Mouse (Mus musculus): ENCODE data around the gene Enox2.
"Not testable (repeated sequence)": the region's sequence is repeated elsewhere in the genome, so short reads cannot be mapped to it uniquely, and the experiment has no call there.

The Enox2 gene

DNA sequence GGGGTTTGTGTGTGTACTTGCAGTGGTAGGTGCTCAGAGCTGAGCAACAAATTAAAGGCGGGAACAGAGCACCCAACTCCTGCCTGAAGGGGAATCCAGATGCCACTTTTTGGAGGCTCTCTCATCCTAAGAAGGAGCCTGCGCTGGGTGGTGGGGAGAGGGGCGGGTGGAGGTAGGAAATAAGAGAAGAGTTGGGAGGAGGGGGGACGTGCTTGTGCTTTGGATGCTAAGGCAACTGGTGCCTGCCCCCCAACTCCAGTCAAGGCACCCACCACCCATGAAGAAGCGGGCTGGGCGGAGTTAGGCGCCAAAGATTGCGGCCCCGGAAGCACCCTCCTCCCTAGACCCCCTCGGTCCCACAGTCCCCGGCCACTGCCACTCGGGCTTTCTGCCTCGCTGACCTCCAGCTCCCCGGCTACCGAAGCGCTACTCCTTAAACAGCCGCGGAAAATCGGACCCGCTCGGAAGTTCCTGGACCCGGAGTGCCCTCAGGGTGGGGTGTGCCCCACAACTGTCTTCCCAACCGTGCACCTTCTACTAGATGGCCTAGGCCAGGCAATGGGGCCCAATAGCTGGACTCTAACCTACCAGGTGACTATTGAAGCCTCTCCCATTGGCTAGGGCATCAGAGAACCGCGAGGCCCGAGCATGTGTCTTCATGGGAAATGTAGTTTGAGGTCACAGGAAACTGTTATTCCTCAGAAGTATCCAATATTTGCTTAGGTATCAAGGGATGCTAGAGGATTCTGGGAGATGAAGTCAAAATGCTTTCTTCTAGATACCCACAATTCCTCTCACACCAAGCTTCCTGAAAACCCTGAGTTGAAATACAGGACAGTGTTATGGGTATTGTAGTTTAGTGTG is at the start of gene Enox2:
Gene Enox2, minus strand, starts transcription at position 560 of the 864 bp plus-strand sequence.
- peak; percentile 93 for DNase-seq

DNA sequence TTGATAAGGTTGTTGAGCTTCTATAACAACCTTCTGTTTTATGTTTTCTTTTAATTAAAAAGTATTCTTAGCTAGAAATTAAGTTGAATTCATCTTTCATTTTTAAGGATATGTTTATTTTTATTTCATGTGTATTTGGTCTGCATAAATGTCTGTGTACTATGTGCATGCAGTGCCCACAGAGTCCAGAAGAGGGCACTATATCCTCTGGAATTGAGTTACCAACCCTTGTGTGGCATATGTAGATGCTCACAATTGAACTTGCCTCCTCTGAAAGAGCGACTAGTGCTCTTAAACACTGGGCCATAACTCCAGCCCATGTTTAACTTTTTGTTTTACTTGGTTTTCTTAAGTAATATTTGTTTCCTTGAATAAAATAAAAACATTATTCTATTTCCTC is 21.4 kb upstream of the Enox2 start:
- DNase-seq, result no peak

DNA sequence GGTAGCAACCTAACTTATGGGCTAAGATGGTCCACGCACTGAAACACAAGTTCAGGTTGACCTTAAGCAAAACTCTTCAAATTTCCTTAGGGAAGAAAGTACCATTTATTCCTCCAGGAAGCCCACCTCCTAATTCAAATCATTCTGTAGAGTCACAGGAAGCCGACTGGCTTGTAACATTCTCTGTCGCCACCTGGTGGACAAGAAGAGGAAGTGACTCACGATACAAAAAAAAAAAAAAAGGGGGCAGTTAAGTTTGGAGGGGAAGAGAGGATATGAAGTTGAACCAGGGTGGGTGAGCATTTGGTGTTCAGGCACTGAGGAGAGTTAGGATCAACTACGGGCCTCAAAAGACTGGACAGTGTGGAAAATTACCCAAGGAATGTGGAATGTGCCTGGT is 18.6 kb upstream of the Enox2 start:
- no peak for DNase-seq

GRCm38 (mm10) chrX:49279918-49280586 is 8.0 kb downstream of the Enox2 start:
- no peak for DNase-seq

DNA sequence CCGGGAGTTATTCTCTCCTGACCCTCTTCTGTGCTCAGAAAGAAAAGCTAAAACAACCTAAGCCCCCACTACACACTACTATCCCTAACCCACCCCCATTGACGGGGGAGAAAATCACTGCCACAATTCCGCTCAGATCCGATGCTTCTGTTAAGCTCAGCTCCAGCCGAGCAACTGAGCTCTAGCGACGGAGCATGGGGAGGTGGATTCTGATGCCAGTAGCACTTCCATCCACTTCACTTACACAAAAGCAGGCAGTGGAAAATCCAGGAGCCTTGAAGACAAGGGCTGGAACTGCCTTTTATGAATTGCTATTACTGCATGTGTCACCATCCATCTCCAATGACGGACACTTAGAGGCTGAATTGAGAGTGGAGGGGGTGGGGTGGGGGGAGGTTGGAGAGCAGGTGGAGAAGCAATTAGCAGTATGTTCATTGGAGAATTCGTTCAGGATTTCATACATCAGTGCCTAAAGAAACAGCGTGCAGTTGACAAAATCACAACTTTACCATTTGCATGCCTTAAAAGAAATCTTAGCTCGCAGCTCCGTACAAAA is 14.5 kb downstream of the Enox2 start:
- DNase-seq, result no peak

DNA sequence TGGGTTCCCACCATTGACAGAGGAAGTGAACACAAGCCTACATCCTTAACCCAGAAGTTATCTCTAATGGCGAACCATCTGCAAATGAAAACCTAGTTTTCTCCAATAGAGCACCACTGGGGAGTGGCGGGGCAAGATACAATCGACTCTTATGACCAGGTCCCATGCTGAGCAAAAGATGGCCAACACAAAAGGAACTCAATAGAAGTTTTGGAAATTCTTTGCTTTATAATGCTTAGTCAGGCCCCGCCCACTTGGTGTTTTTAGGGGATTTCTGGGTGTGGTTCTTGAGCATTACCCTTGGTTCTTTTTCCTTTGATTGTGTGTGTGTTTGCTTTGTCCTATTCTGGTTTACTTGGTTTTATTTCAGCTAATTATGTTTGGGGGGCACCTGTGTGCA is 37.2 kb downstream of the Enox2 start:
- DNase-seq, result no peak

GRCm38 (mm10) chrX:49225792-49226426 is 62.1 kb downstream of the Enox2 start:
- no peak for DNase-seq

DNA sequence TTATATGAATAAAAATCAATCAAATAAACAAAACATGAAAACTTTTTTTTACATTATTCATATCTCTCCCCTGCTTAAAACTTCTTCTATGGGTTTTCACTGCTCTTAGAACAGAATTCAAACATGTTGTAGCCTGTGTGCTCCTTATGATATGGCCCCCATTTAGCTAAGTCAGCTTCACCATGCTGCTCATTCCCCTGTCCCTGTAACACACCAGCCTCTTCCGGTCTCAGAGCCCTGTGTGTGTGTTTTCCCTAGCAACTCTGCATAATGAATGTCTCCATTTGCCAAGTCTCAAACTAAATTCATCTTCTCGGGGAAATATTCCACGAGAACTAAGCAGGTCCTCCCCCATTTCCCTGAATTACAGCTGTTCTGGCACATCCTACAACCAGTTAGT is 71.6 kb downstream of the Enox2 start:
- DNase-seq, result no peak

DNA sequence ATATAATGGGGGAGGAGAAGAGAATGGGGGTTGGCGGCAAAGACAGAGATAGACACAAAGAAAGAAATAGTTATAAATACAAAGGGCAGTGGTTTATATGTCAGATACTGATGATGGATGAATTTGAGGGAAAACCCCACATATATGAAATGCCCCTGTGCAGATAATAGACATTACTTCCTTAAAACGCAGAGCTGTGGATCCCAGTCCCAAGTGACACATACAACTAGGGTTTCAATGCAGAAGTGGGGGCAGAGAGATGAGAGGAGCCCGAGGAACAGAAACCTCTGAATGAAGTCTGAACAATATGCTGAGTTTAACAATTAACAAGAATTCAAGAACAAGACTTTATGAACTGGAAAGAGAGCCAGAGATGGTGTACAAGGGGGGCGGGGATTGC is 91.7 kb downstream of the Enox2 start:
- no peak for DNase-seq

- DNase-seq, result no peak
Measured at GRCm38 (mm10) chrX:49181136-49181535, 106.9 kb downstream of the Enox2 start.

GRCm38 (mm10) chrX:49178670-49179069 is 109.4 kb downstream of the Enox2 start:
- no peak for DNase-seq

- DNase-seq, result no peak
Measured at GRCm38 (mm10) chrX:49154280-49154679, 133.8 kb downstream of the Enox2 start.

DNA sequence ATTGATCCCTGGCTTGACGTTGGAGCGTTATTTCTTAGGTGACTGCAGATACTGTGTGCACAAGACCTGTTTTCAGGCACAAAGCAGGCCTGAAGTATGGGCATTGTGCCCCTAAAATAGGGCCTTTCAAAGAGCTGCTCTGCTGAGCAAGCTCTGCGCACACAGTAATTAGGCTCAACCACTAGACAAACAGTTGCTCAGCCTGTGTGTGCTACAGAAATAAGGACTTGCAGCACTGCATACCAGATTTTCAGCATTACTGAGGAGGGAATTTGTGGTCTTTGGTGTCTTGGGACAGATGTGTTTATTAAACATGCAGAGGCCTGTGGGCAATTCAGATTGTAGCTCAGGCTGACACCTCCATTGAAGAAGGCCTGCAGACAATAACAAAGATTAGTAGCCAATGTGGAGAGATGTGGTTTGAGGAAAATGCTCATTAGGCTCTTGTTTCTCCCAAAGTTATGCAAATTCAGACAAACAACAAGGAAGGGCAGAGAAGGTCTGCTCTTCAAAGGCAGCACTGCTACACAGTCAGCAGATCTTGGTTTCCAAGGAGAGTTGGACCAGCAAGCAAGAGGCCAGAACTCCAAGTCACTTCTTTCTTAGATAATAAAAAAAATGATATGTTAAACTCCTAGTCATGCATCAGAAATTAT is 163.2 kb downstream of the Enox2 start:
- DNase-seq, result no peak

- DNase-seq, result no peak
Measured at GRCm38 (mm10) chrX:49116465-49116864, 171.6 kb downstream of the Enox2 start.

- no peak for DNase-seq
Measured at GRCm38 (mm10) chrX:49112412-49112811, 175.6 kb downstream of the Enox2 start.

DNA sequence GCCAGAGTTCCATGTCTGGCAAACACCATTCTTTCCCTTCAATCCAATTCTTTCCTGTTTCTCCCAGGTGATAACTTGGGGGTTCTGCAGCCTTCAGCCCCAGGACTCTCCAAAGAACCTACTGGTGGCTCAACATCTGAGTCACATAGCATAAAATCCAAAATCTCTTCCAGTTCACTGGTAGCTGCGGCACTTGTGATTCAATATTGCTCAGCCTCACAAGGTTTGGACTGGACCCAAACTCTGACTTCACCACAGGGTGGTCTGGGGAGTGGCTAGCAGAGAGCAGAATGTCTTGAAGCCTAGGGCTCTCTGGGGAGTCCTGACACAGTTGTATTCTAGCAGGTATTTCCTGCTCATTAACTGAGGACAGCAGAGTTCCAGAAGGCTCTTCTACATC is 187.5 kb downstream of the Enox2 start:
- DNase-seq, result not testable (repeated sequence)

- DNase-seq, result no peak
Measured at GRCm38 (mm10) chrX:49096249-49096648, 191.8 kb downstream of the Enox2 start.

DNA sequence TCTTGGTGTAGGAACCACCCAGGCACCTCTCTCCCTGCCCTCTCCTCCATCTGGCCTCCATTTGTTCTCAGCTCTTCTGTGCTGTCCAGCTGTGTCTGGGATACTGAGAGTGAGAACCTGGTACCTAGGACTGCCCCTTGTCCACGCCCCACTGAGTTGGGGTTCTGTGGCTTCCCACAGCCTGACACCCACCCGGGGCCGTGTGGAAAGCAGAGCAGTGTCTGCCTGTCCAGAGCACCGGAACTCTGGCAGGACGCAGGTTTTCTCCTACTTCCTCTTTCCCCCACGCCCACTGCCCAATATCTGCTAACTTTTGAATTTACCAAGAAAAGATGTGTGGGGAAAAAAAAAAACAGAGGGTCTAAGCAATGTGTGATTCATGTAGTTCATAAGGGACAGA is 213.0 kb downstream of the Enox2 start:
- DNase-seq, result no peak

GRCm38 (mm10) chrX:49073563-49073962 is 214.5 kb downstream of the Enox2 start:
- DNase-seq, result no peak

GRCm38 (mm10) chrX:49045118-49045517 is 242.9 kb downstream of the Enox2 start:
- no peak for DNase-seq

DNA sequence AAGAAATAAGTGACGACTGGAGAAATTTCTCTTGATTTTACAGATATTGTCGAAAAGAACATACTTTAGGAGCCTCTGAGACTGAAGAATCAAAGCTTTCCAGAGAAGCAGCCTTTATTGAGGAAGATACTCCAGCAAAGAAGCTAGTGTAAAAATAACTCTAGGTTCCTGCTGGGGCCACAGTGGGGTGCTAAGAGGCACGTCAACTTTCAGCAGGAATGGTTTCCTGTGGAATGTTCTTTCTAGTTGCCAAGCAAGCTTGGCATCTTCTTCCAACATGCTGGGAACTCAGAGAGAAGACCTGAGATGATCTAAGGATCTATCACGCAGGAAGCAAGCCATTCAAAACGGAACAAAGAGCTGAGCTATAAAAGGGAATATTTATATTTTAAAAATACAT is 278.3 kb downstream of the Enox2 start:
- DNase-seq, result no peak

DNA sequence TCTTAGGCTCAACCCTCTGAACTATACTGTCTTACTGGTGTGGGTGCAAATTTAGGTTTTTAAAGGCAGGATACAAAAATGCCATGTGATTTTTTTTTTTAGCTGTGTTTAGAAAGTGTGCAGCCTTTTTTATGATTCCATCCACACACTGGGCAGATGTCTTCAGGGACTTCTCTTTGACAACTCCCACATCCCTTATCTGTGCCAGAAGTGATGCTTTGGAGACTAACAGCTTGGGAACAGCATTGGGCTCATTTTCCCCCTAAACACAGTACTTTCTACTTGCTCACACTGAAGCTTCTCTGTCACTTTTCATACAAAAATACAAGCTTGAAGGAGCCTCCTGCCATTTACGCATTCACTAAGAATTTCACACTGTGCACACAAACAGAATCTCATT is 282.4 kb downstream of the Enox2 start:
- no peak for DNase-seq

DNA sequence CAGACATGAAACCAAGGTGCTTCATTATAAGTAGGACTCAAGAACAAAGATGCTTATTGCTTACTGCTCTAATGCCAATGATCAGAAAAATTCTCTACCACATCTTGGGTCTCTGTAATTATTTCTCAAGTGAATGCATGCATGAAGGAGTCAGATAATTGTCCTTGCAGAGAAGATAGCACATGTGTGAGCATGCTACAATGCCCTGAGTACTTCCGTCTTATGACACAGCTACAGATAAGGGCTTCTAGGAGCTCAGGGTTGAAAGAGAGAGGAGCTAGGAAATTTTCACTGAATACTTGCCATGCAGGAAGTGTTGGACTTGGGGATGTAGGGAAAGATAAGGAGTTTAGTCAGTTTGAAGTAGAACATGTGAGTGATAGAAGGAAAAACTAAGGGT is 285.2 kb downstream of the Enox2 start:
- DNase-seq, result no peak
